Mouse (Mus musculus) heart, postnatal 0 days (tissue): ENCODE data around the gene Zfand4.

Experiments
- CTCF ChIP-seq: IDR thresholded peaks from 2 replicates; pipeline ENCODE4 v1.5.1; 2016; ENCODE audit warnings: antibody characterized with exemption, control low read depth, low read depth
- EP300 ChIP-seq: IDR thresholded peaks from 2 replicates; pipeline ENCODE4 v1.6.1; 2016; ENCODE audit warnings: antibody characterized with exemption, low read depth

DNA sequence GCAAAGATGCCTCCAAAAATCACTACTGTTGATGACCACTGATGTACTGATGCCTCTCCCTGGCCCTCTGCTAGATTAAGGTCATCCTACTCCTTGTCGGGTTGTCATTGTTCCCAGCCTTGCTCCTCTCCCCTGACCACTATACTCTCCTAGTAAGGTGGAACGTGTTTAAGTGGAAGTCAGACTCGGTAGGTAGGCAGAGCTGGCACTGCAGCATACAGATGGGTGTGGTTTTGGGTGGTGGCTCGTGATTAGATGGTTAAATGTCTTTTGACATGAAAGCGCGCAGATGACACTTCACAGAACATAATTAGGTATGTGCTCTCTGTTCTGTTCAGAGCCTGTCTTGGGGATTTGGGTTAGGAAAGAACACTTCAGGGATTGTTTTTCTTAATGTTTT is 86.6 kb downstream of the Zfand4 start:
- TF ChIP-seq CTCF (no peak), EP300 (no peak)
